In genomic region chr10:77448698-77449247, GRCm38 (mm10) we compare ENCODE assay signal across 11 mouse cellular contexts. TPM values are rescaled to one million over a fixed set of nuclear protein-coding genes. Genes with fewer than 3 reads are reported as not detected.
A peak's percentile ranks its signal among the peaks of the same experiment; 100 is the strongest.
DNase-seq lines count a peak whose midpoint lies in the region; ATAC-seq and TF ChIP-seq lines count a peak whose summit lies in the region.
"Had no signal": no experiment of that assay in that cellular context is flagged by ENCODE, and none has a peak within 500 bp of the region (broad histone marks: within the 10 kb centered on the region; RNA-seq: fewer than 3 reads in every experiment).

No protein-coding gene starts in this region.

- no peak overlapping the region for H3K4me3 ChIP-seq in kidney, embryonic 15.5 days (replicated peaks)
- H3K4me3 ChIP-seq in embryonic facial prominence, embryonic 10.5 days, result peak overlapping the region; percentile 40; the same call in 1 of the 2 replicates
- H3K4me3 ChIP-seq in heart, embryonic 16.5 days (ENCODE audit: low read length), result peak overlapping the region; percentile 8; the same call in 1 of the 2 replicates
- H3K4me3 ChIP-seq in liver, embryonic 14.5 days (ENCODE audit: insufficient read depth in 1 of 2, low read depth in 2 of 2, low read length in 2 of 2), result no peak overlapping the region

- 0 out of 2 replicates have a peak overlapping the region, but pooled peaks have one; percentile 32 for H3K27ac ChIP-seq in kidney, embryonic 15.5 days
- H3K27ac ChIP-seq in embryonic facial prominence, embryonic 10.5 days (replicated peaks), result peak overlapping the region; percentile 52
- peak overlapping the region; percentile 76 for H3K27ac ChIP-seq in heart, embryonic 16.5 days (ENCODE audit: low read length)
- no peak overlapping the region for H3K27ac ChIP-seq in liver, embryonic 14.5 days

- no peak for DNase-seq in kidney, postnatal 4 days
- DNase-seq in embryonic facial prominence, embryonic 10.5 days (ENCODE audit: low spot score), result no peak
- DNase-seq in liver, embryonic 14.5 days (ENCODE audit: low read depth in 3 of 3, low spot score in 3 of 3), result no peak
- DNase-seq in MN1 (ENCODE audit: low spot score), result no peak
- no peak for DNase-seq in ovary, adult 18-20 months (ENCODE audit: low spot score)
- DNase-seq in urinary bladder, postnatal 25 days (ENCODE audit: low spot score), result no peak
- DNase-seq: left cerebral cortex, postnatal 4 days; thymus, postnatal 36 days had no signal

- H3K36me3 ChIP-seq in kidney, embryonic 15.5 days, result no peaks in the 10 kb centered on the region
- no peaks in the 10 kb centered on the region for H3K36me3 ChIP-seq in embryonic facial prominence, embryonic 10.5 days (replicated peaks)
- no peaks in the 10 kb centered on the region for H3K36me3 ChIP-seq in heart, embryonic 16.5 days (ENCODE audit: control insufficient read depth, insufficient read depth)
- no peaks in the 10 kb centered on the region for H3K36me3 ChIP-seq in liver, embryonic 14.5 days (replicated peaks; ENCODE audit: control insufficient read depth, insufficient read depth, low read depth)

- no peak for TF ChIP-seq CTCF in liver, embryonic 14.5 days (IDR thresholded peaks at IDR 0.05; ENCODE audit: low read depth)

- TF ChIP-seq EP300 in liver, embryonic 14.5 days (IDR thresholded peaks at IDR 0.05; ENCODE audit: low read depth), result no peak

- WGBS in kidney, embryonic 15.5 days, result 38% methylated on average over 6 of the region's 6 CpGs
- 69% methylated on average over 6 of the region's 6 CpGs for whole genome bisulfite sequencing in embryonic facial prominence, embryonic 10.5 days
- whole genome bisulfite sequencing in heart, embryonic 16.5 days, result 20% methylated on average over 6 of the region's 6 CpGs
- 28% methylated on average over 6 of the region's 6 CpGs for WGBS in liver, embryonic 14.5 days (ENCODE audit: insufficient replicate concordance)

- H3K9me3 ChIP-seq in kidney, embryonic 15.5 days (replicated peaks), result no peaks in the 10 kb centered on the region
- peaks cover 5% of the 10 kb centered on the region; the same call in 1 of the 2 replicates for H3K9me3 ChIP-seq in embryonic facial prominence, embryonic 10.5 days
- peaks cover 9% of the 10 kb centered on the region for H3K9me3 ChIP-seq in heart, embryonic 16.5 days (replicated peaks; ENCODE audit: control insufficient read depth, low read length)
- no peaks in the 10 kb centered on the region for H3K9me3 ChIP-seq in liver, embryonic 14.5 days (ENCODE audit: control insufficient read depth, low read length)

- H3K9ac ChIP-seq in kidney, embryonic 15.5 days, result no peak overlapping the region
- peak overlapping the region; percentile 45 for H3K9ac ChIP-seq in heart, embryonic 16.5 days (ENCODE audit: low read length)
- no peak overlapping the region for H3K9ac ChIP-seq in liver, embryonic 14.5 days (replicated peaks)

- H3K4me2 ChIP-seq in kidney, embryonic 15.5 days, result peak overlapping the region; percentile 59
- H3K4me2 ChIP-seq in heart, embryonic 16.5 days (ENCODE audit: low read depth, low read length), result peak overlapping the region; percentile 57
- no peak overlapping the region for H3K4me2 ChIP-seq in liver, embryonic 14.5 days (ENCODE audit: low read depth)

- H3K27me3 ChIP-seq in kidney, embryonic 15.5 days, result no peaks in the 10 kb centered on the region
- no peaks in the 10 kb centered on the region for H3K27me3 ChIP-seq in embryonic facial prominence, embryonic 10.5 days (replicated peaks; ENCODE audit: low read depth, poor library complexity, severe bottlenecking)
- H3K27me3 ChIP-seq in heart, embryonic 16.5 days (ENCODE audit: control insufficient read depth, insufficient read depth, low read length), result no peaks in the 10 kb centered on the region
- 0 out of 2 replicates have a peak, but pooled peaks cover 3% of the 10 kb centered on the region for H3K27me3 ChIP-seq in liver, embryonic 14.5 days (ENCODE audit: control insufficient read depth, insufficient read depth, low read length)

- 0 out of 2 replicates have a peak, but pooled peaks have one; percentile 15 for ATAC-seq in kidney, embryonic 15.5 days (replicated peaks; ENCODE audit: low FRiP score)
- peak; percentile 47; the same call in 1 of the 2 replicates for ATAC-seq in heart, embryonic 16.5 days (replicated peaks; ENCODE audit: extremely low read depth, insufficient read depth, low FRiP score)
- peak; percentile 37; the same call in 1 of the 2 replicates for ATAC-seq in liver, embryonic 14.5 days (ENCODE audit: insufficient read depth)
- ATAC-seq: activated CD4-positive, CD25-positive, alpha-beta regulatory T cell, adult 4 months had no signal

- H3K4me1 ChIP-seq in kidney, embryonic 15.5 days, result peaks cover 30% of the 10 kb centered on the region
- peaks cover 36% of the 10 kb centered on the region for H3K4me1 ChIP-seq in embryonic facial prominence, embryonic 10.5 days
- H3K4me1 ChIP-seq in heart, embryonic 16.5 days (ENCODE audit: control insufficient read depth, insufficient read depth, low read length), result peaks cover 34% of the 10 kb centered on the region
- H3K4me1 ChIP-seq in liver, embryonic 14.5 days (replicated peaks; ENCODE audit: control insufficient read depth in 2 of 2, insufficient read depth in 2 of 2, low read length in 1 of 2), result no peaks in the 10 kb centered on the region

RNA-seq across cellular contexts. Expression of gene Adarb1, which starts 30.7 kb away (rescaled TPM):
- polyA plus RNA-seq in kidney, embryonic 15.5 days (2015; fragmentation: Nextera tagmentation; extraction: Ambion mirVana), result 6.4 and 6.9 TPM in 2 replicates
- polyA plus RNA-seq in embryonic facial prominence, embryonic 10.5 days (2016; fragmentation: Nextera tagmentation; extraction: Ambion mirVana), result 5.1 and 6.8 TPM in 2 replicates
- 11.7 and 15.3 TPM in 2 replicates for polyA plus RNA-seq in heart, embryonic 16.5 days (2015; fragmentation: Nextera tagmentation; extraction: Ambion mirVana)
- 0.74 and 0.92 TPM in 2 replicates for polyA plus RNA-seq in liver, embryonic 14.5 days (2012; rRNA removed)
- 1.1 and 1.2 TPM in 2 replicates for polyA plus RNA-seq in liver, embryonic 14.5 days (2014; fragmentation: Nextera tagmentation; extraction: Ambion mirVana)

Comparison
In these comparisons a context has a peak if more than half of its experiments do, and no peak if none do; other contexts are left out.
1. H3K4me3 ChIP-seq: peak in embryonic facial prominence, embryonic 10.5 days (single experiment) and heart, embryonic 16.5 days (single experiment); none in kidney, embryonic 15.5 days (single experiment) and liver, embryonic 14.5 days (0 of 2).
2. Peak in every context shown above with its lines, with median percentiles within 50 percentile points of each other: ATAC-seq.